Mouse (Mus musculus) neural tube, embryonic 14.5 days (tissue): ENCODE measurements around the gene C87436. TPM values are rescaled to one million over a fixed set of nuclear protein-coding genes. Genes with fewer than 3 reads are reported as not detected.

Source experiments
- ATAC-seq: fragments of 200-750 bp; cut with Nextera tagmentation; 2 replicates; pipeline ENCODE4 v1.8.0; 2017; ENCODE audit warnings: low read depth, mild to moderate bottlenecking, moderate TSS enrichment, moderate library complexity
- H3K27ac ChIP-seq: fragments of 300-500 bp; sonication (generic); 2 replicates; pipeline ENCODE4 v1.5.1; 2014; ENCODE audit warnings: low read depth, mild to moderate bottlenecking, control low read depth, low read length, moderate library complexity, mixed read lengths
- H3K27me3 ChIP-seq: fragments of 300-500 bp; sonication (generic); 2 replicates; pipeline ENCODE4 v1.6.1; 2014; ENCODE audit warnings: low read length; ENCODE audit not compliant: control insufficient read depth, insufficient read depth
- H3K36me3 ChIP-seq: fragments of 300-500 bp; sonication (generic); 2 replicates; pipeline ENCODE4 v1.6.1; 2014; ENCODE audit warnings: low read length, mixed read lengths; ENCODE audit not compliant: control insufficient read depth, insufficient read depth
- H3K4me1 ChIP-seq: fragments of 300-500 bp; sonication (generic); 2 replicates; pipeline ENCODE4 v1.6.1; 2014; ENCODE audit warnings: low read length; ENCODE audit not compliant: control insufficient read depth, insufficient read depth
- H3K4me2 ChIP-seq: fragments of 300-500 bp; sonication (generic); 2 replicates; pipeline ENCODE4 v1.6.1; 2014; ENCODE audit warnings: mild to moderate bottlenecking, low read depth, low read length, control low read depth
- H3K4me3 ChIP-seq: fragments of 300-500 bp; sonication (generic); 2 replicates; pipeline ENCODE4 v1.5.1; 2014; ENCODE audit warnings: low read depth, low read length, control low read depth, mixed read lengths
- H3K9ac ChIP-seq: fragments of 300-500 bp; sonication (generic); replicated peaks from 2 replicates; pipeline ENCODE4 v1.6.1; 2014; ENCODE audit warnings: low read depth, mild to moderate bottlenecking, control low read depth, low read length, mixed read lengths
- H3K9me3 ChIP-seq: fragments of 300-500 bp; sonication (generic); 2 replicates; pipeline ENCODE4 v1.6.1; 2016; ENCODE audit warnings: low read length; ENCODE audit not compliant: control insufficient read depth
- WGBS: fragments of 180-500 bp; shearing (Covaris S2); extraction: QIAGEN DNeasy Blood & Tissue Kit; methylation state at CpG from one replicate; pipeline ENCODE4 v1.1.7; 2014; 5-methylcytosine and 5-hydroxymethylcytosine counted together
- polyA plus RNA-seq: library from polyadenylated mRNA; unstranded; fragments of >200 nt; fragmentation: Nextera tagmentation; extraction: Ambion mirVana; gene quantifications from 2 replicates; pipeline ENCODE4 v1.2.1, GENCODE M21; 2014

Gene C87436
- polyA plus RNA-seq, 1 experiment from 2014 or later = 21.9 TPM

DNA sequence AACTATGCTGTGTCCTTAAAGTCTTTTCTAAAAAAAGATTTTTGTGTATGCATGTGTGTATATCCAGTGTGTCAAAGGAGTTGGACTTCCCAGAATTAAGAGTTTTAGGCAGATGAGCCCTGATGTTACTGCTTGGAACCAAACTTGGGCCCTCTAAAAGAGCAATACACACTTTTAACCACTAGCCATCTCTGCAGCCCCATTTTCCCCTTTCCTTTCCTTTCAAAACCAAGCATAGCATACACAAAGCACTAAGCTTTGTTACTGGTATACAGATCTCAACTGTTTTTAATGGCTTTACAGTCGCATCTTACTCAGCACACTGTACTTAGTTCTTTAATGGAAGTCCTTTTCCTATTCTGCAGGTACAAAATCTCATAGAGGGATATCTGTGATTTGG lies 1.4 kb downstream of the C87436 start:
- H3K27ac ChIP-seq = no peak overlapping the region
- H3K4me1 ChIP-seq = peaks cover 3% of the 10 kb centered on the region; the same call in 1 of the 2 replicates
- peak overlapping the region; percentile 88 for H3K4me2 ChIP-seq
- H3K36me3 ChIP-seq = peaks cover 25% of the 10 kb centered on the region
- no peaks in the 10 kb centered on the region for H3K9me3 ChIP-seq
- no peak for ATAC-seq
- H3K4me3 ChIP-seq = peak overlapping the region; percentile 83
- H3K27me3 ChIP-seq = no peaks in the 10 kb centered on the region
- 89% methylated on average over 1 of the region's 1 CpGs for WGBS
- peak overlapping the region; percentile 80 for H3K9ac ChIP-seq

DNA sequence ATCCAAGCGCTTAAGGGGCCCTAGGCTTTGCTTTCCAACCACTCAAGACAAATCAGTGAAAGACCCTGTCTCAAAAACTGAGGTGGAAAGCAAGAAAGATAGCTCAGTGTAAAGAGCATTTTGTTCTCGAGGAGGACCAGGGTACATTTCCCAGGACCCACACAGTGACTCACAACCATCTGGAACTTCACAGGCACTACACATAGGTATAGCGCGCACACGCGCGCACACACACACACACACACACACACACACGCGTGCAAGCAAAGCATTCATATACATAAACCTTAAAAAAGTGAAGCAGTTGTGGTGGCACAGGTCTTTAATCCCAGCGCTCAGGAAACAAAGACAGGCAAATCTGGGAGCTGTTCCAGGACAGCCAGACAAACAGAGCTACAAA lies 3.4 kb downstream of the C87436 start:
- no peak overlapping the region for H3K4me3 ChIP-seq
- no peak overlapping the region for H3K4me2 ChIP-seq
- 96% methylated on average over 10 of the region's 10 CpGs for WGBS
- peaks cover 22% of the 10 kb centered on the region for H3K36me3 ChIP-seq
- H3K27me3 ChIP-seq = no peaks in the 10 kb centered on the region
- no peak overlapping the region for H3K27ac ChIP-seq
- no peak for ATAC-seq
- no peak overlapping the region for H3K9ac ChIP-seq
- H3K9me3 ChIP-seq = no peaks in the 10 kb centered on the region
- peaks cover 3% of the 10 kb centered on the region; the same call in 1 of the 2 replicates for H3K4me1 ChIP-seq

DNA sequence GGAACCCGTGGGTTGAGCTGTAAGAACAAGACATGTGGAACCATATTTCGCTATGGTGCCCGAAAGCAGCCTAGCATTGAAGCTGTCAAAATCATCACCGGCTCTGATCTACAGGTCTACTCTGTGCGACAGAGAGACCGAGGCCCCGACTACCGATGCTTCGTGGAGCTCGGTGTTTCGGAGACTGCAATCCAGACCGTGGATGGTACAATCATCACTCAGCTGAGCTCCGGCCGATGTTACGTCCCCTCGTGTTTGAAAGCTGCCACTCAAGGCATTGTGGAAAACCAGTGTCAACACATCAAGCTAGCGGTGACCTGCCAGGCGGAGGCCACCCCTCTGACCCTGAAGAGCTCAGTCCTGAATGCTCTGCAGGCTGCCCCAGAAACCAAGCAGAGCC lies 7.4 kb downstream of the C87436 start:
- Histone ChIP-seq H3K4me2 (no peak overlapping the region), H3K9me3 (no peaks in the 10 kb centered on the region), H3K27ac (no peak overlapping the region), H3K36me3 (peaks cover 34% of the 10 kb centered on the region), H3K9ac (no peak overlapping the region), H3K4me1 (no peaks in the 10 kb centered on the region), H3K27me3 (no peaks in the 10 kb centered on the region), H3K4me3 (no peak overlapping the region)
- no peak for ATAC-seq
- WGBS = 95% methylated on average over 18 of the region's 18 CpGs

DNA sequence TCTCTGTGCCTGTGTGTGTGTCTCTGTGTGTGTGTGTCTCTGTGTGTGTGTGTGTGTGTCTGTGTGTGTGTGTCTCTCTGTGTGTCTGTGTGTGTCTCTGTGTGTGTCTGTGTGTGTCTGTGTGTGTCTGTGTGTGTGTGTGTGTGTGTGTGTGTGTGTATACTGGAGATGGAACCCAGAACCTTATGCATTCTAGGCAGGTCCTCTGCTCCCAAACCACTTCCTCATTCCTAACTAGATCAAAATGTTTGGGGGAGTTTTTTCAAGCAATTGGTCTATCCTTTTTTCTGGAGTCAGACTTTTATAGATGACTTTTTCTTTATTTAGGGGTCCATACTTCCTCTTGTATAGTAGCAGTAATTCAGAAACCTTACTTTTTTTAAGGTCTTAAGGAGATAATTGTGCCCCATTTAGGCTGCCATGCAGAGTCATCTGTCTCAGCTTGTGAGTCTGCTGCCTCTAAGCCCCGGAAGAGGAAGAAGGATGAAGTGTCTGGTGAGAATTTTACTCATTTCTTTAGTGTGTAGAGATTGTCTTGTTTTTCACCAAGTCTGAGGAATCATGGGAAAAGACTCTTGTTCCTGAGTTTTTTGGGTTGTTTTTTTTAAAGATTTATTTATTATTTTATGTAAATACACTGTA lies 8.9 kb downstream of the C87436 start:
- no peak for ATAC-seq
- no peaks in the 10 kb centered on the region for H3K27me3 ChIP-seq
- no peak overlapping the region for H3K4me2 ChIP-seq
- H3K4me3 ChIP-seq = no peak overlapping the region
- no peaks in the 10 kb centered on the region for H3K9me3 ChIP-seq
- H3K9ac ChIP-seq = no peak overlapping the region
- 79% methylated on average over 1 of the region's 1 CpGs for WGBS
- H3K4me1 ChIP-seq = no peaks in the 10 kb centered on the region
- peaks cover 39% of the 10 kb centered on the region for H3K36me3 ChIP-seq
- H3K27ac ChIP-seq = no peak overlapping the region

DNA sequence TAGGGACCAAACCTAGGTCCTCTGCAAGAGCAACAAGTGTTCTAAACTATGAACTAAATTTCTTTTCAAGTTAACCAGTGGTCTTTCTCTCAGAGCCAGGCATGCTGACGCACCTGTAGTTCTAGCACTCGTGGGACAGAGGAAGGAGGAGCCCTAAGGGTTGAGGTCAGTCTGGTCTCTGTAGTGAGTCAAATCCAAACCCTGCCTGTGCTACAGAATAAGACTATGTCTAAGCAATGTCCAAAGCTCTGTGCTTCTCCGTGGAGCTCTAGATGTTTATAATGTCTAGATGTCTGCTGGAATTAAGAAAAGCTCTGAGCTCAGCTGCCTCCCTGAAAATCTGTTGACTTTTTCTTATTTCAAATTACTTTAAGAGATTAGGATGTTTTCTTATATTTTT lies 18.6 kb downstream of the C87436 start:
- no peak for ATAC-seq
- Histone ChIP-seq H3K4me1 (no peaks in the 10 kb centered on the region), H3K9me3 (no peaks in the 10 kb centered on the region), H3K4me3 (no peak overlapping the region), H3K36me3 (peaks cover 50% of the 10 kb centered on the region), H3K27me3 (no peaks in the 10 kb centered on the region), H3K27ac (no peak overlapping the region), H3K9ac (no peak overlapping the region), H3K4me2 (no peak overlapping the region)
- WGBS = 93% methylated on average over 3 of the region's 3 CpGs

DNA sequence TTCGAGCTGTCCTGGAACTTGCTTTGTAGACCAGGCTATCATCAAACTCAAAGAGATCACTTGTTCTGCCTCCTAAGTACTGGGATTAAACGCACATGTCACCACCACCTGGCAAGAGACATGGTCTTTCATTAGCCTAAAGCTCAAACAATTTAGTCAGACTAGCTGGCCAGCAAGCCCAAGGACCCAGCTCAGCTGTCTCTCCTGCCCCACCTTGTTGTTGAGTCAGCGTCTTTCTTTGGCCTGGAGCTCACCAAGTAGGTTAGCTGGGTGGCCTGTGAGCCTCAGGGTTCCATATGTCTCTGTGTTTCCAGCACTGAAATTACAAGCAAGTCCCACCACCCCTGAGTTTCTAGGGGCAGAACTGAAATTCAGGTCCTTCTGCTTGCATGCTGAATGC lies 24.9 kb downstream of the C87436 start:
- Histone ChIP-seq H3K36me3 (peaks cover 20% of the 10 kb centered on the region), H3K4me3 (no peak overlapping the region), H3K27me3 (no peaks in the 10 kb centered on the region), H3K9ac (no peak overlapping the region), H3K27ac (no peak overlapping the region), H3K4me1 (no peaks in the 10 kb centered on the region), H3K9me3 (no peaks in the 10 kb centered on the region), H3K4me2 (no peak overlapping the region)
- ATAC-seq = no peak
- WGBS = 98% methylated on average over 3 of the region's 3 CpGs

DNA sequence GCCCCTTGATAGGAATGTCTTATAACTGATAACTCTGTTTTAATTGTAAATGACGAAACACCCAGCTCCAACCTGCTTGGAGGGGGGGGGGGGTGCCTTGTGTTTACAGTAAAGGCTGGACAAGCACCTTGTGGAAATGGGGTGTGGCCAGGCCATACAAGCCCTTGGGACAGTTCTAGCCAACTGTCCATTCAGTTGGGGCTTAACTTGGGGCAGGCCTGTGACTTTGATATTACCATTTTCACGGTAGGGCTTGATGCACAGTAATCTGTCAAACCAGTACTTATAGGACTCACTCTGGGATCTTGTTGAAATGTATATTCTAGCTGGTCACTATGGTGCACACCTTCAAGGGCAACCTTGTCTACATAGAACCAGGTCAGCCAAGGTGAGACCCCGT lies 33.1 kb downstream of the C87436 start:
- WGBS = 93% methylated on average over 3 of the region's 3 CpGs
- H3K4me1 ChIP-seq = peaks cover 9% of the 10 kb centered on the region
- no peaks in the 10 kb centered on the region for H3K36me3 ChIP-seq
- H3K9me3 ChIP-seq = no peaks in the 10 kb centered on the region
- peak overlapping the region; percentile 96 for H3K27ac ChIP-seq
- 0 out of 2 replicates have a peak overlapping the region, but pooled peaks have one; percentile 35 for H3K4me3 ChIP-seq
- no peaks in the 10 kb centered on the region for H3K27me3 ChIP-seq
- peak overlapping the region; percentile 85 for H3K4me2 ChIP-seq
- H3K9ac ChIP-seq = 0 out of 2 replicates have a peak overlapping the region, but pooled peaks have one; percentile 64
- no peak for ATAC-seq

DNA sequence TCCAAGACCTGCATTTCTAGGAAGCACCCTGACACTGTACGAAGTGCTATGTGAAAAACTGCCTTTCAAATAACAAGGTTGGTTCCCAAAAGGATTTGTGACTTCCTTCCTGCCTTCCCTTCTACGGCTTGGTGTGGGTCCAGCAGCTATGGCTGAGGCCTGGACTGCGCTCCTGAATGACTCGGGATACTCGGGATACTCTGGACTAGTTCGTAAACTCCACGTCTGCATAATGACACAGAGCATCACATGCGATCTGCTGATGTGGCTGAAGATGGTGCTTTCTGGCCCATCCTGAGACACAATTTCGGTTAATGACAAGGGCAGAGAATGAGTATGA lies 33.6 kb downstream of the C87436 start:
- H3K4me2 ChIP-seq = peak overlapping the region; percentile 85
- H3K36me3 ChIP-seq = no peaks in the 10 kb centered on the region
- H3K9me3 ChIP-seq = no peaks in the 10 kb centered on the region
- H3K27ac ChIP-seq = peak overlapping the region; percentile 96
- H3K27me3 ChIP-seq = no peaks in the 10 kb centered on the region
- peak; percentile 63 for ATAC-seq
- peak overlapping the region; percentile 35 for H3K4me3 ChIP-seq
- peak overlapping the region; percentile 64 for H3K9ac ChIP-seq
- WGBS = 17% methylated on average over 9 of the region's 9 CpGs
- H3K4me1 ChIP-seq = peaks cover 9% of the 10 kb centered on the region

DNA sequence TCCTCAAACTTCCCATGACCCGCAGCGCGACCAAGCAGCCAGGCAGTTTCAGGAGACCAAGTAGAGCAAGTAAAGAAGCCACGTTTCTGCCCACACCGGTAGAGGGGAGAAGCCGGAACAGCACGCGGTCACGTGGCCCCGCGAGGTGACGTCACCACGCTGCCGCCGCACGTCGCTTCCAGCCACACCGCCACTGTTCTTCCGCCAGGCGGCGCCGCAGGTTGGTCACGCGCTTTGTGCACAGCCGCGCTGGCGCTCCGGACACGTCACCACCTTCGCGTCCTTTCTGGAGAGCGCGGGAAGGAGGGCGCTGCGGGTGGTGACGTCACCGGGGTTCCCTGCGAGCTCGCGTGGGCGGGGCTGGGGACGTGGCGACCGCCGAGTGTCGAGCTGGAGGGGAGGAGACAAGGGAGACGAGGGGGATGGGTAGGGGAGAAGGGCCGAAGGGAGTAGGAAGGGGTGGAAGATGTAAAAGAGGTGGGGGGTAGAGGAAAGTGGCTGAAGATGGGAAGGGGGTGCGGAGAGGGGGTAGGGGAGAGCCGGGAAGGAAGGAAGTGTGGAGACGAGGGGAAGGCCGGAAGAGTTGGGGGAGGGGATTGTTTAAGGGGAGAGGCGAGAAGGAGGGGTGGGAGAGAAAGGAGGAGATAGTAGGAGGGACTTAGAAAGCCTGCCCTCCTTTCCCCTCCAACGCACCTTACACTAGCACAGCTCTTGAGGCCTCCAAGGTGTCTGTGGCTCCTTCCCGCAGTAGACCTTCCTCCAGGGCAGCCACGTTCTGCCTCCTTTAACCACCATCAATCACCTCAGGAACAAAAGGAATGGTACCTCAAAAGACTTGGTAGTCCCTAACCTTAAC lies 34.2 kb downstream of the C87436 start:
- peak overlapping the region; percentile 85 for H3K4me2 ChIP-seq
- H3K4me3 ChIP-seq = peak overlapping the region; percentile 35
- peak overlapping the region; percentile 96 for H3K27ac ChIP-seq
- H3K36me3 ChIP-seq = no peaks in the 10 kb centered on the region
- no peaks in the 10 kb centered on the region for H3K9me3 ChIP-seq
- no peaks in the 10 kb centered on the region for H3K27me3 ChIP-seq
- H3K4me1 ChIP-seq = peaks cover 9% of the 10 kb centered on the region
- peak overlapping the region; percentile 64 for H3K9ac ChIP-seq
- peak; percentile 97 for ATAC-seq
- under 1% methylated on average over 56 of the region's 56 CpGs for WGBS
